19 mouse cellular contexts compared by ENCODE assay signal in genomic region chr12:85330153-85330552, GRCm38 (mm10). TPM values are rescaled to one million over a fixed set of nuclear protein-coding genes. Genes with fewer than 3 reads are reported as not detected.
A peak's percentile ranks its signal among the peaks of the same experiment; 100 is the strongest.
DNase-seq lines count a peak whose midpoint lies in the region; ATAC-seq and TF ChIP-seq lines count a peak whose summit lies in the region.
"Had no signal": no experiment of that assay in that cellular context is flagged by ENCODE, and none has a peak within 500 bp of the region (broad histone marks: within the 10 kb centered on the region; RNA-seq: fewer than 3 reads in every experiment).

No protein-coding gene starts in this region.

- no peak for TF ChIP-seq EP300 in lung, postnatal 0 days (IDR thresholded peaks at IDR 0.05)
- no peak for TF ChIP-seq EP300 in stomach, postnatal 0 days (optimal IDR thresholded peaks at IDR 0.05)

- no peaks in the 10 kb centered on the region for H3K9me3 ChIP-seq in lung, postnatal 0 days (ENCODE audit: low read length)
- no peaks in the 10 kb centered on the region for H3K9me3 ChIP-seq in stomach, postnatal 0 days (ENCODE audit: control insufficient read depth, low read length)
- no peaks in the 10 kb centered on the region for H3K9me3 ChIP-seq in midbrain, postnatal 0 days (ENCODE audit: low read length)
- no peaks in the 10 kb centered on the region for H3K9me3 ChIP-seq in midbrain, embryonic 15.5 days
- H3K9me3 ChIP-seq: heart, embryonic 15.5 days; limb, embryonic 12.5 days; lung, embryonic 15.5 days had no signal

- H3K4me3 ChIP-seq in lung, postnatal 0 days (ENCODE audit: low read depth, low read length), result no peak overlapping the region
- no peak overlapping the region for H3K4me3 ChIP-seq in stomach, postnatal 0 days (ENCODE audit: low read depth, low read length)
- no peak overlapping the region for H3K4me3 ChIP-seq in midbrain, postnatal 0 days (ENCODE audit: low read depth, low read length)
- H3K4me3 ChIP-seq in midbrain, embryonic 15.5 days, result no peak overlapping the region
- H3K4me3 ChIP-seq: heart, embryonic 15.5 days; limb, embryonic 12.5 days; lung, embryonic 15.5 days had no signal

- no peak overlapping the region for H3K9ac ChIP-seq in lung, postnatal 0 days (replicated peaks; ENCODE audit: low read depth)
- no peak overlapping the region for H3K9ac ChIP-seq in stomach, postnatal 0 days (ENCODE audit: low read length)
- H3K9ac ChIP-seq in midbrain, postnatal 0 days (replicated peaks; ENCODE audit: low read length, poor library complexity, severe bottlenecking), result no peak overlapping the region
- H3K9ac ChIP-seq in midbrain, embryonic 15.5 days, result no peak overlapping the region
- H3K9ac ChIP-seq: heart, embryonic 15.5 days; limb, embryonic 12.5 days; lung, embryonic 15.5 days had no signal

- WGBS in lung, postnatal 0 days, result 68% methylated on average over 7 of the region's 7 CpGs
- WGBS in stomach, postnatal 0 days, result 74% methylated on average over 7 of the region's 7 CpGs
- 93% methylated on average over 7 of the region's 7 CpGs for WGBS in midbrain, postnatal 0 days
- 94% methylated on average over 7 of the region's 7 CpGs for WGBS in midbrain, embryonic 15.5 days

- DNase-seq in kidney, adult 11 months, result peak; percentile 25
- no peak for DNase-seq in kidney, adult 18-20 months
- DNase-seq in lung, postnatal 0 days (ENCODE audit: low spot score), result peak; percentile 44
- no peak for DNase-seq in lung, postnatal 10 days
- peak; percentile 57 for DNase-seq in adrenal gland, postnatal 10 days
- no peak for DNase-seq in stomach, postnatal 0 days (ENCODE audit: low spot score)
- DNase-seq in midbrain, postnatal 0 days (ENCODE audit: low spot score), result no peak
- DNase-seq: cerebellum, adult 8-10 months; gastrocnemius, postnatal 10 days; heart, adult 18-20 months; kidney, postnatal 14 days; right cerebral cortex, adult 18-20 months; thymus, adult 18-20 months had no signal

- TF ChIP-seq CTCF in lung, postnatal 0 days (IDR thresholded peaks at IDR 0.05), result no peak
- no peak for TF ChIP-seq CTCF in stomach, postnatal 0 days (IDR thresholded peaks at IDR 0.05; ENCODE audit: low read depth)
- TF ChIP-seq CTCF in midbrain, postnatal 0 days (IDR thresholded peaks at IDR 0.05), result no peak

- H3K36me3 ChIP-seq in lung, postnatal 0 days (ENCODE audit: insufficient read depth, low read length), result peaks cover 47% of the 10 kb centered on the region
- peaks cover 10% of the 10 kb centered on the region; the same call in 1 of the 2 replicates for H3K36me3 ChIP-seq in stomach, postnatal 0 days (ENCODE audit: control insufficient read depth, insufficient read depth, low read length)
- H3K36me3 ChIP-seq in midbrain, postnatal 0 days (ENCODE audit: insufficient read depth, low read length), result peaks cover 37% of the 10 kb centered on the region
- H3K36me3 ChIP-seq in midbrain, embryonic 15.5 days (replicated peaks), result peaks cover 59% of the 10 kb centered on the region

- H3K27ac ChIP-seq in lung, postnatal 0 days (ENCODE audit: low read length), result no peak overlapping the region
- H3K27ac ChIP-seq in stomach, postnatal 0 days (replicated peaks), result no peak overlapping the region
- no peak overlapping the region for H3K27ac ChIP-seq in midbrain, postnatal 0 days (ENCODE audit: low read depth, low read length)
- no peak overlapping the region for H3K27ac ChIP-seq in midbrain, embryonic 15.5 days
- H3K27ac ChIP-seq: heart, embryonic 15.5 days; hindbrain, postnatal 0 days; limb, embryonic 12.5 days; lung, embryonic 15.5 days had no signal

- no peak overlapping the region for H3K4me2 ChIP-seq in lung, postnatal 0 days (replicated peaks; ENCODE audit: low read depth, low read length)
- H3K4me2 ChIP-seq in stomach, postnatal 0 days (replicated peaks; ENCODE audit: low read depth), result no peak overlapping the region
- no peak overlapping the region for H3K4me2 ChIP-seq in midbrain, postnatal 0 days (ENCODE audit: low read depth, low read length, poor library complexity, severe bottlenecking)
- H3K4me2 ChIP-seq in midbrain, embryonic 15.5 days, result no peak overlapping the region
- H3K4me2 ChIP-seq: heart, embryonic 15.5 days; limb, embryonic 12.5 days; lung, embryonic 15.5 days; midbrain, embryonic 11.5 days had no signal

- peak; percentile 33; the same call in 1 of the 2 replicates for ATAC-seq in lung, postnatal 0 days
- peak; percentile 66 for ATAC-seq in stomach, postnatal 0 days (ENCODE audit: low FRiP score, low TSS enrichment)
- no peak for ATAC-seq in midbrain, postnatal 0 days (ENCODE audit: low FRiP score)
- no peak for ATAC-seq in midbrain, embryonic 15.5 days (replicated peaks)
- ATAC-seq: hindbrain, postnatal 0 days had no signal

- no peaks in the 10 kb centered on the region for H3K27me3 ChIP-seq in lung, postnatal 0 days (replicated peaks; ENCODE audit: insufficient read depth, low read length)
- no peaks in the 10 kb centered on the region for H3K27me3 ChIP-seq in stomach, postnatal 0 days (ENCODE audit: control insufficient read depth, insufficient read depth, low read length)
- no peaks in the 10 kb centered on the region for H3K27me3 ChIP-seq in midbrain, postnatal 0 days (ENCODE audit: insufficient read depth, low read length)
- no peaks in the 10 kb centered on the region for H3K27me3 ChIP-seq in midbrain, embryonic 15.5 days (replicated peaks)
- H3K27me3 ChIP-seq: heart, embryonic 15.5 days; limb, embryonic 12.5 days; lung, embryonic 15.5 days had no signal

- H3K4me1 ChIP-seq in lung, postnatal 0 days (ENCODE audit: insufficient read depth, low read depth, low read length), result no peaks in the 10 kb centered on the region
- H3K4me1 ChIP-seq in stomach, postnatal 0 days (replicated peaks; ENCODE audit: control insufficient read depth, insufficient read depth), result no peaks in the 10 kb centered on the region
- H3K4me1 ChIP-seq in midbrain, postnatal 0 days (ENCODE audit: insufficient read depth, low read length), result no peaks in the 10 kb centered on the region
- no peaks in the 10 kb centered on the region for H3K4me1 ChIP-seq in midbrain, embryonic 15.5 days
- H3K4me1 ChIP-seq: heart, embryonic 15.5 days; limb, embryonic 12.5 days; lung, embryonic 15.5 days had no signal

RNA-seq across cellular contexts. Expression of gene Nek9, which starts 9.0 kb away (rescaled TPM):
- polyA plus RNA-seq in lung, postnatal 0 days (2015; fragmentation: Nextera tagmentation; extraction: Ambion mirVana), result 11.1 and 11.5 TPM in 2 replicates
- 10 to 100 TPM; 57.5 to 65.8 TPM for total RNA-seq in adrenal gland, postnatal 10 days (2021)
- polyA plus RNA-seq in stomach, postnatal 0 days (2015; fragmentation: Nextera tagmentation; extraction: Ambion mirVana), result 7.2 and 8.1 TPM in 2 replicates
- total RNA-seq in midbrain, postnatal 0 days (2014; rRNA removed), result 16.5 and 22.8 TPM in 2 replicates
- polyA plus RNA-seq in midbrain, postnatal 0 days (2015; fragmentation: Nextera tagmentation; extraction: Ambion mirVana), result 7.1 and 7.5 TPM in 2 replicates
- 11.1 and 11.7 TPM in 2 replicates for polyA plus RNA-seq in midbrain, embryonic 15.5 days (2015; fragmentation: Nextera tagmentation; extraction: Ambion mirVana)

RNA-seq across cellular contexts. Expression of gene Zc2hc1c, which starts 41.8 kb away (rescaled TPM):
- polyA plus RNA-seq in lung, postnatal 0 days (2015; fragmentation: Nextera tagmentation; extraction: Ambion mirVana), result 2.6 and 2.7 TPM in 2 replicates
- total RNA-seq in adrenal gland, postnatal 10 days (2021), result 1 to 10 TPM in 1 of 2 experiments, under 1 TPM in 1; 0.78 to 1.2 TPM
- 0.76 and 0.93 TPM in 2 replicates for polyA plus RNA-seq in stomach, postnatal 0 days (2015; fragmentation: Nextera tagmentation; extraction: Ambion mirVana)
- 1.5 and 1.7 TPM in 2 replicates for total RNA-seq in midbrain, postnatal 0 days (2014; rRNA removed)
- 1.7 and 1.8 TPM in 2 replicates for polyA plus RNA-seq in midbrain, postnatal 0 days (2015; fragmentation: Nextera tagmentation; extraction: Ambion mirVana)
- 1.9 and 2.0 TPM in 2 replicates for polyA plus RNA-seq in midbrain, embryonic 15.5 days (2015; fragmentation: Nextera tagmentation; extraction: Ambion mirVana)

RNA-seq across cellular contexts. Expression of gene Acyp1, which starts 41.9 kb away (rescaled TPM):
- polyA plus RNA-seq in lung, postnatal 0 days (2015; fragmentation: Nextera tagmentation; extraction: Ambion mirVana), result 54.9 and 68.2 TPM in 2 replicates
- total RNA-seq in adrenal gland, postnatal 10 days (2021), result 10 to 100 TPM; 28.2 to 31.0 TPM
- polyA plus RNA-seq in stomach, postnatal 0 days (2015; fragmentation: Nextera tagmentation; extraction: Ambion mirVana), result 33.6 and 35.9 TPM in 2 replicates
- total RNA-seq in midbrain, postnatal 0 days (2014; rRNA removed), result 23.2 and 25.4 TPM in 2 replicates
- 40.3 and 41.8 TPM in 2 replicates for polyA plus RNA-seq in midbrain, postnatal 0 days (2015; fragmentation: Nextera tagmentation; extraction: Ambion mirVana)
- 47.4 and 49.2 TPM in 2 replicates for polyA plus RNA-seq in midbrain, embryonic 15.5 days (2015; fragmentation: Nextera tagmentation; extraction: Ambion mirVana)

RNA-seq across cellular contexts. Expression of gene Tmed10, which starts 44.5 kb away (rescaled TPM):
- polyA plus RNA-seq in lung, postnatal 0 days (2015; fragmentation: Nextera tagmentation; extraction: Ambion mirVana), result 329 and 354 TPM in 2 replicates
- total RNA-seq in adrenal gland, postnatal 10 days (2021), result 100 to 1,000 TPM; 222 to 223 TPM
- 351 and 370 TPM in 2 replicates for polyA plus RNA-seq in stomach, postnatal 0 days (2015; fragmentation: Nextera tagmentation; extraction: Ambion mirVana)
- 68.2 and 68.6 TPM in 2 replicates for total RNA-seq in midbrain, postnatal 0 days (2014; rRNA removed)
- polyA plus RNA-seq in midbrain, postnatal 0 days (2015; fragmentation: Nextera tagmentation; extraction: Ambion mirVana), result 175 and 186 TPM in 2 replicates
- 172 and 173 TPM in 2 replicates for polyA plus RNA-seq in midbrain, embryonic 15.5 days (2015; fragmentation: Nextera tagmentation; extraction: Ambion mirVana)

RNA-seq across cellular contexts. Expression of gene Mlh3, which starts 59.8 kb away (rescaled TPM):
- 4.2 and 5.0 TPM in 2 replicates for polyA plus RNA-seq in lung, postnatal 0 days (2015; fragmentation: Nextera tagmentation; extraction: Ambion mirVana)
- 10 to 100 TPM in 1 of 2 experiments, 1 to 10 TPM in 1; 8.6 to 11.5 TPM for total RNA-seq in adrenal gland, postnatal 10 days (2021)
- polyA plus RNA-seq in stomach, postnatal 0 days (2015; fragmentation: Nextera tagmentation; extraction: Ambion mirVana), result 3.0 and 3.2 TPM in 2 replicates
- 7.2 and 9.9 TPM in 2 replicates for total RNA-seq in midbrain, postnatal 0 days (2014; rRNA removed)
- 4.7 and 5.0 TPM in 2 replicates for polyA plus RNA-seq in midbrain, postnatal 0 days (2015; fragmentation: Nextera tagmentation; extraction: Ambion mirVana)
- polyA plus RNA-seq in midbrain, embryonic 15.5 days (2015; fragmentation: Nextera tagmentation; extraction: Ambion mirVana), result 8.1 and 9.5 TPM in 2 replicates

Comparison
In these comparisons a context has a peak if more than half of its experiments do, and no peak if none do; other contexts are left out.
1. DNase-seq: peak in kidney, adult 11 months (single experiment), lung, postnatal 0 days (single experiment) and adrenal gland, postnatal 10 days (single experiment); none in kidney, adult 18-20 months (single experiment), lung, postnatal 10 days (single experiment), stomach, postnatal 0 days (single experiment) and midbrain, postnatal 0 days (single experiment).
2. ATAC-seq: peak in lung, postnatal 0 days (single experiment) and stomach, postnatal 0 days (single experiment); none in midbrain, postnatal 0 days (single experiment) and midbrain, embryonic 15.5 days (single experiment).